Mouse (Mus musculus): ENCODE results near the gene Mturn. TPM values are rescaled to one million over a fixed set of nuclear protein-coding genes. Genes with fewer than 3 reads are reported as not detected.

The Mturn gene
- total and polyA plus RNA-seq, 3 experiments, result 0.96 to 3.2 (median 1.9) TPM

GRCm38 (mm10) chr6:54691368-54692116 lies 10.1 kb downstream of the Mturn start:
- no peak for TF ChIP-seq POLR2AphosphoS5 (IDR thresholded peaks at IDR 0.05; ENCODE audit: insufficient replicate concordance, low read depth, low read length)
- no peak for TF ChIP-seq GATA1 (IDR thresholded peaks at IDR 0.05; ENCODE audit: borderline replicate concordance, low read length)
- no peak for TF ChIP-seq GATA2 (IDR thresholded peaks at IDR 0.05; ENCODE audit: borderline replicate concordance, low read depth, low read length)
- Histone ChIP-seq H3K27me3 (ENCODE audit: insufficient read depth, low read length) (peaks cover 13% of the 10 kb centered on the region; the same call in 1 of the 2 replicates), H3K4me3 (ENCODE audit: low read depth, low read length) (no peak overlapping the region), H3K36me3 (replicated peaks) (no peaks in the 10 kb centered on the region), H3K4me1 (ENCODE audit: insufficient read depth, low read depth, low read length) (no peaks in the 10 kb centered on the region), H3K9me3 (replicated peaks) (no peaks in the 10 kb centered on the region)
- ATAC-seq (ENCODE audit: extremely low read depth, insufficient number of reproducible peaks, low FRiP score, poor library complexity, severe bottlenecking), result no peak
- no peak for DNase-seq (ENCODE audit: low spot score)

- Histone ChIP-seq H3K4me3 (ENCODE audit: low read depth, low read length) (no peak overlapping the region), H3K9me3 (replicated peaks) (no peaks in the 10 kb centered on the region), H3K4me1 (ENCODE audit: insufficient read depth, low read depth, low read length) (no peaks in the 10 kb centered on the region), H3K27me3 (ENCODE audit: insufficient read depth, low read length) (peaks cover 13% of the 10 kb centered on the region; the same call in 1 of the 2 replicates), H3K36me3 (replicated peaks) (no peaks in the 10 kb centered on the region)
- no peak for DNase-seq (ENCODE audit: low spot score)
- no peak for ATAC-seq (ENCODE audit: extremely low read depth, insufficient number of reproducible peaks, low FRiP score, poor library complexity, severe bottlenecking)
- TF ChIP-seq GATA1 (IDR thresholded peaks at IDR 0.05; ENCODE audit: borderline replicate concordance, low read length) (no peak), TAL1 (conservative IDR thresholded peaks at IDR 0.05; ENCODE audit: low read depth, low read length) (no peak), POLR2AphosphoS5 (IDR thresholded peaks at IDR 0.05; ENCODE audit: insufficient replicate concordance, low read depth, low read length) (no peak), CTCF (IDR thresholded peaks at IDR 0.05; ENCODE audit: low read depth, low read length) (no peak), GATA2 (IDR thresholded peaks at IDR 0.05; ENCODE audit: borderline replicate concordance, low read depth, low read length) (no peak)
Observed at GRCm38 (mm10) chr6:54692201-54692600, 10.8 kb downstream of the Mturn start.

- ATAC-seq (ENCODE audit: extremely low read depth, insufficient number of reproducible peaks, low FRiP score, poor library complexity, severe bottlenecking) (no peak), DNase-seq (ENCODE audit: low spot score) (no peak)
- TF ChIP-seq TAL1 (conservative IDR thresholded peaks at IDR 0.05; ENCODE audit: low read depth, low read length) (no peak), GATA1 (IDR thresholded peaks at IDR 0.05; ENCODE audit: borderline replicate concordance, low read length) (no peak), GATA2 (IDR thresholded peaks at IDR 0.05; ENCODE audit: borderline replicate concordance, low read depth, low read length) (no peak)
- Histone ChIP-seq H3K27me3 (ENCODE audit: insufficient read depth, low read length) (peaks cover 10% of the 10 kb centered on the region; the same call in 1 of the 2 replicates), H3K9me3 (replicated peaks) (no peaks in the 10 kb centered on the region), H3K36me3 (replicated peaks) (no peaks in the 10 kb centered on the region), H3K4me3 (ENCODE audit: low read depth, low read length) (no peak overlapping the region), H3K4me1 (ENCODE audit: insufficient read depth, low read depth, low read length) (no peaks in the 10 kb centered on the region)
Observed at GRCm38 (mm10) chr6:54693286-54693685, 11.9 kb downstream of the Mturn start.

- DNase-seq (ENCODE audit: low spot score), result no peak
- Histone ChIP-seq H3K36me3 (replicated peaks) (no peaks in the 10 kb centered on the region), H3K27me3 (ENCODE audit: insufficient read depth, low read length) (peaks cover 8% of the 10 kb centered on the region), H3K4me1 (ENCODE audit: insufficient read depth, low read depth, low read length) (peaks cover 5% of the 10 kb centered on the region; the same call in 1 of the 2 replicates), H3K9me3 (replicated peaks) (no peaks in the 10 kb centered on the region), H3K4me3 (ENCODE audit: low read depth, low read length) (no peak overlapping the region)
- no peak for TF ChIP-seq GATA1 (IDR thresholded peaks at IDR 0.05; ENCODE audit: borderline replicate concordance, low read length)
- no peak for TF ChIP-seq CTCF (IDR thresholded peaks at IDR 0.05; ENCODE audit: low read depth, low read length)
- TF ChIP-seq POLR2AphosphoS5 (IDR thresholded peaks at IDR 0.05; ENCODE audit: insufficient replicate concordance, low read depth, low read length), result no peak
- no peak for TF ChIP-seq GATA2 (IDR thresholded peaks at IDR 0.05; ENCODE audit: borderline replicate concordance, low read depth, low read length)
- no peak for TF ChIP-seq TAL1 (conservative IDR thresholded peaks at IDR 0.05; ENCODE audit: low read depth, low read length)
- ATAC-seq (ENCODE audit: extremely low read depth, insufficient number of reproducible peaks, low FRiP score, poor library complexity, severe bottlenecking), result no peak
Observed at GRCm38 (mm10) chr6:54698691-54699476, 17.5 kb downstream of the Mturn start.

GRCm38 (mm10) chr6:54699477-54700056 lies 18.1 kb downstream of the Mturn start:
- Histone ChIP-seq H3K9me3 (replicated peaks) (no peaks in the 10 kb centered on the region), H3K4me1 (ENCODE audit: insufficient read depth, low read depth, low read length) (peaks cover 5% of the 10 kb centered on the region; the same call in 1 of the 2 replicates), H3K27me3 (ENCODE audit: insufficient read depth, low read length) (peaks cover 8% of the 10 kb centered on the region), H3K4me3 (ENCODE audit: low read depth, low read length) (no peak overlapping the region), H3K36me3 (replicated peaks) (no peaks in the 10 kb centered on the region)
- no peak for ATAC-seq (ENCODE audit: extremely low read depth, insufficient number of reproducible peaks, low FRiP score, poor library complexity, severe bottlenecking)
- no peak for DNase-seq (ENCODE audit: low spot score)
- TF ChIP-seq TAL1 (conservative IDR thresholded peaks at IDR 0.05; ENCODE audit: low read depth, low read length), result no peak
- TF ChIP-seq CTCF (IDR thresholded peaks at IDR 0.05; ENCODE audit: low read depth, low read length), result no peak
- TF ChIP-seq GATA2 (IDR thresholded peaks at IDR 0.05; ENCODE audit: borderline replicate concordance, low read depth, low read length), result no peak
- TF ChIP-seq GATA1 (IDR thresholded peaks at IDR 0.05; ENCODE audit: borderline replicate concordance, low read length), result no peak
- no peak for TF ChIP-seq POLR2AphosphoS5 (IDR thresholded peaks at IDR 0.05; ENCODE audit: insufficient replicate concordance, low read depth, low read length)

GRCm38 (mm10) chr6:54700516-54700915 lies 19.1 kb downstream of the Mturn start:
- peaks cover 5% of the 10 kb centered on the region; the same call in 1 of the 2 replicates for H3K4me1 ChIP-seq (ENCODE audit: insufficient read depth, low read depth, low read length)
- TF ChIP-seq TAL1 (conservative IDR thresholded peaks at IDR 0.05; ENCODE audit: low read depth, low read length) (no peak), GATA1 (IDR thresholded peaks at IDR 0.05; ENCODE audit: borderline replicate concordance, low read length) (no peak), POLR2AphosphoS5 (IDR thresholded peaks at IDR 0.05; ENCODE audit: insufficient replicate concordance, low read depth, low read length) (no peak), GATA2 (IDR thresholded peaks at IDR 0.05; ENCODE audit: borderline replicate concordance, low read depth, low read length) (no peak), CTCF (IDR thresholded peaks at IDR 0.05; ENCODE audit: low read depth, low read length) (no peak)
- no peak overlapping the region for H3K4me3 ChIP-seq (ENCODE audit: low read depth, low read length)
- DNase-seq (ENCODE audit: low spot score) (no peak), ATAC-seq (ENCODE audit: extremely low read depth, insufficient number of reproducible peaks, low FRiP score, poor library complexity, severe bottlenecking) (no peak)
- peaks cover 12% of the 10 kb centered on the region for H3K27me3 ChIP-seq (ENCODE audit: insufficient read depth, low read length)
- H3K9me3 ChIP-seq (replicated peaks), result no peaks in the 10 kb centered on the region
- H3K36me3 ChIP-seq (replicated peaks), result no peaks in the 10 kb centered on the region
